Mouse (Mus musculus) A20 (cell line): ENCODE measurements around the gene Klhl2.
A peak's percentile ranks its signal among the peaks of the same experiment; 100 is the strongest.

Experiments
- DNase-seq: peaks from one replicate; pipeline ENCODE4 v3.0.0-alpha.2; 2011; ENCODE audit warnings: low read depth, low spot score

Gene Klhl2

DNA sequence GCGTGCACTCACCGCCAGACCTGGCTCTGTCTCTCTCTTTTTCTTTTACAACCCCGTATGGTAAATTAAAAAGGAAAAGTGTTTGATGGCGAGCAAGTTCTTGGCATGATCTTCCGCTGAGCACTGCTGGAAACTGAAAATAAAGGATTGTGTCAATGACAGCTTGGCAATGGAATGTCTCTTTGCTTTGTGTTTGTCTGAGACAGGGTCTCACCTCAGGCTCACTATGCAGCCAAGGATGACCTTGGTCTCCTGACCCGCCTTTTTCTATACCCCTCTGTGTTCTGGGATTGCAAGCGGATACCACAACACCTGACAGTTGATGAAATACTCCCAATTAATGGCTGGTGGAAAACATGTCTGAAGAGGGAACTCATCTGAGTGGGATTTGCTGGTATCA lies 80.2 kb downstream of the Klhl2 start:
- no peak for DNase-seq

DNA sequence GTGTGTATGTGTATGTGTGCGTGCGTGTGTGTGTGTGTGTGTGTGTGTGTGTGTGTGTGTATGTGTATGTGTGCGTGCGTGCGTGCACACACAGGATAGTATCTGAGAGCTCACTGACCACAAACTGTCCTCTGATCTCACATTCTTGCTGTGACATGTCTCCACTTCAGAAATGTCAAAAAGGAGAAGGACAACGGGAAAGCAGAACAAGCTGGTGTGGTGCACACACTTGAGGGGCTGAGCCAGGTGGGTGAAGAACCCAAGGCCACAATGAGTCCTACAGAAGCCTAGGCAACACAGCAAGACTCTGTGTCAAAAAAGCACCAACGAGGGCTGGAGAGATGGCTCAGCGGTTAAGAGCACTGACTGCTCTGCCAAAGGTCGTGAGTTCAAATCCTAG lies 81.2 kb downstream of the Klhl2 start:
- DNase-seq = peak; percentile 8

DNA sequence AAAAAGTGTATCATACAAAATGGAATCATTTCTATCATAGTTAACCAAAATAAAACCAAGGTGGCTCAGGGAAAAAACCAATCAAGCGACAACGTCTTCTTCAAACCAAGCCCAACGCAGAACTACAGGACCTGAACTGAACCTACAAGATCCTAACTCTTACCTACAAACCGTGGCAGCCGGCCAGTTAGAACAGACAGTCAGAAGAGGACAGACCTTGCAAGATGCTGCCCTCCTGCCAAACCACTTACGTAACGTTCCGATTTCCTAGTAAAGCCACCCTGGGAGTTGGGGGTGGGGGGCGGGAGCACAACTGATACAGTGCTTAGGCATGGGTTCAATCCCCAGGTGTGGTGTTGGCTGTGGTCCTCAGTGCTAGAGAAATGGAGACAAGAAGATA lies 82.8 kb downstream of the Klhl2 start:
- no peak for DNase-seq

DNA sequence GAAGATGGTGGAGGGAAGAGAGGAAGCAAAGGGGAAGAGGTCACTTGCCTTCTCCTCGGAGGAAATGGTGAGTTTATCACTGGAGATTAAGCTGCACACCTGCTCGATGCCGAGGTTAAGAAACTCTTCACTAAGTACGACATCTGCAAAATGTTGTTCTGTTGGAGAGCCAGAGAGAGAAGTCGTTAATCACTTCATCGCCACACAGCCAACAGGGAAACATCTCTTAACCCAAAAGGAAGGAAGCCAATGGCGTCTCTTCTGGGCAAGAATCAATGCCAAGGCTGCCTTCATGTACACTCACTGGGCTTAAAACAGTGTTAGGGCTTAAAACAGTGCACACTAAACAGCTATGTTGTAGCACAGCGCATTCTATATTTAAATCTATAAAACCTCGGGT lies 85.7 kb downstream of the Klhl2 start:
- DNase-seq = no peak

DNA sequence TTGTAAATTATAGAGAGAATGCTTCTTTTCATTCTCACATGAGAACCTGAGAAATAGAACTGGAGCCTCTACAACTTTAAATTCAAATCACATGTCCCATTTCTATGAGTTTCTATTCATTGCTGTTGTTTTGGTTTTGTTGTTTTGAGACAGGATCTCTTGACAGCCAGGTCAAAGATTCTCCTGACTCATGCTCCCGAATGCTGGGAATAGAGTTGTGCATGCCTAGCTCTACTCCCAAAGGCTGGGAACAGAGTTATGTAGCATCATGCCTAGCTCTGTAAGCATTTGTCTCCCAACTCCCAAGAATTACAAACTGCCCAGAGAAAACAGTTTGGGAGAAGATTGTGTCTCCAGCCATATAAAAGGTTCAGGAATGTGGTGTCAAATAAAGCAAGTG lies 87.1 kb downstream of the Klhl2 start:
- DNase-seq = no peak

DNA sequence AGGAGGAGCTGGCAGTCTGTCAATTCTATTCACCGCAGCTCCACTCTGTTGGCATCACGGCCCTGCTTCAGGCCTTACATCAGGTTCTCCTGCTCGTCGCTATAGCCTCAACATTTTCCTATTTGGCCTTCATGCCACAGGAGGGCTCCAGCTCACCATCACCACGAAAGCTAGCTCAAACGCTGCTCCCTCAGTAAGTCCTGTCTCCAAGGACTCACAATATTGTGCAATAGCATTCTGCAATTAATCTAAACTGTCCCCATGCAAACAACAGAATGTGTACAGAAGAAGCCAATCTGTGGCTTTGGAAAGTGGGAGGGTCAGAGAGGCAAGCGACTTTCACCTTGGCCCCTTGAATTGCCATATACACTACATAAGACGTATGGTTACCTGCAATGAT lies 88.4 kb downstream of the Klhl2 start:
- no peak for DNase-seq

DNA sequence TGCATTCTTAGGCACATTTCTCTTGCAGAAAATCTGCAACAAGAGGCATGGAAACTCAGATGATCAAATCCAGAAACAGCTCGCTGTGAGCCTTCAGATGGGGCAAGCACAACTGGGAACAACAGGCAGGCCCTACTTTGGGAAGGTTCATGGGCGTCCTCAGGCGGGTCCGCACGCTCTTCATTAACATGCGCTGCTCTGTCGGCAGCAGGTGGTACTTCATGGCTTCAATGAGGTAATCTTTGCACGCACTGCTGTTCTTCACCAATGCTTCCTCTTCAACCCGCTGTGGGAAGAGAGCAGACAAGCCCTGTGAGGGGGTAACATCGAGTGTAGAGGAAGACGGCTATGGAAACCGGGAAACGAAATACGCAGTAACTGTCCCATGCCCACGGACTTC lies 91.9 kb downstream of the Klhl2 start:
- DNase-seq = no peak

DNA sequence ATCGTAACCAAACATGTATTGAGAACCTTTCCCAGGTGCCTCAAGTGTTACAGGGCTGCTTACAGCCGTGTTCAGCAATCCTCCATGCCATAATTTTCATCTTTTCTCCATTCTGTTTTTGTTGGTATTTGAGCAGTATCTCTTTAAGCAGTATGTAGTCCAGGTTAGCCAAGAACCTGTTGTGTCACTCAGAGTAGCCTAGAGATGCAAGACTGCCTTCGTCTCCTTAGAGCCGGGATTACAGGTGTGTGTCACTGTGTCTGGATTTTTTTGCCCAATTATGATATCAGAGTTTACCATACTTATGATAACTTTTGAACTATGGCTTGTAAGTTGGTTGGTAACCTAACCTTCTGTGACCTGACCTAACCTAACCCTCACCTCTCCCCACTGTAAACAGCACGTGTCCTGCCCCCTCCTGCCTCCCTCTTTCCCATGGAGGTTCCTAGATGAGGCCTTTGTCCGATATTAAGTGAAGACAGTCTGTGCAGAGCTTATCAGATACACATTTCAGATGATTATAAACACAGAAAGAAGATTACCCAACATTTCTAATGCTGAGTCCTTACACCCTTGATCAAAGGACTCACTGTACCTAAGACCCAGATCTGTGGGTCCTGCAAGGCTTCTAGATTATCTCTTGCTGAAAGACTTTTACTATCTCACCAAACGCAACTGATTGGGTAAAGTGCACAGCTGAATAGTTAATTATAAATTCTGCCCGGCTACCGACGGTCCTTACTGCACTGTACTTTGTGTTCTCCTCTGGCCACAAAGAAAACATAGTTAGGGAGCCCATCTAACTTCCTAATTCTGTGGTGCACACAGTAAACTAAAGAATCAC lies 103.4 kb downstream of the Klhl2 start:
- DNase-seq = no peak

DNA sequence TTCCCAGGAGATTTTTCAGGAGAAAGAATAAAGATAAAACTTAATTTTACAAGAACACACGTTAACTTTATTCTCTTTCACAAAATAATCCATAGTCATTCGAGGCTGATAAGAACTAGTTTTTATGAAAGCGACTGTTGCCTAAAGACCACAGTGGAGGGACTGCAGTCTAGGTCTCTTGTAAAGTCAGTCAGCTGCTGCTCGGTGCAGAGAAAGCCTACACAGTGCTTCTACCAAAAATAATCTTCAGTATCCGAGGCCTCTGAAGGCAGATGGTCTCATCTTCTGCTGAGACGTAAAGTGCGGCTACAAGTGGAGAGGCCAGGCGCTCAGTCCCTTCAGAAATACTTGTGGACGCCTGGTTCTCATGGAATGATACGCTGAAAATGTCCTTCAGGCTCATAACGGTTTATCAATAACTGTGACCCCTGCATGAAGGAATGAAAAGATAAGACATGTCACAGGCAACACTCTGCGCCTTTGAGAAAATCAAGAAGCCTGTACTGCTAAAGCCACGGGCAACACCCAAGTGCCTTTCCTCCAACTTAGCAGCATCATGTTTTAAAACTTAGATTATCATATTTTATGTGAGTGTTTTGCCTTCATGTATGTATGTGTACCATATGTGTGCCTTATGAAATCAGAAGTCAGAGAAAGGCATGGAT lies 109.1 kb downstream of the Klhl2 start:
- no peak for DNase-seq

DNA sequence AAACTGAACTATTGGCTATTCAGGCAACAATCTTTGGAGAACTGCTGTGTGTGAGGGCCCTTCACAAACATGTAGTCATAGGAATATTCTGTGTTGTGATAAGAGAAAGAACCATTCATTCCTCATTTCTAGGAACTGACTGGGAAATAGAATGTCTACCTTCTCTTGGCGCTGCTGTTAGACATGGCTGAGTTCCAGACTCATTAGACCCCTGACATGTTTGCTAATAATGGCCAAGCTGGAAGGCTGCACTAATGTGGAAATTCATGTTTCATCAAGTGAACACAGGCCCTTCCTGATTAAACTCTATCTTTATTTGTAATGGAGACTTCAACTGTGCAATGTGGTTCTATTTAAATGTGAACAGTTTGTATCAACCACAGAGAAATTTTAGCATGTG lies 110.9 kb downstream of the Klhl2 start:
- no peak for DNase-seq

DNA sequence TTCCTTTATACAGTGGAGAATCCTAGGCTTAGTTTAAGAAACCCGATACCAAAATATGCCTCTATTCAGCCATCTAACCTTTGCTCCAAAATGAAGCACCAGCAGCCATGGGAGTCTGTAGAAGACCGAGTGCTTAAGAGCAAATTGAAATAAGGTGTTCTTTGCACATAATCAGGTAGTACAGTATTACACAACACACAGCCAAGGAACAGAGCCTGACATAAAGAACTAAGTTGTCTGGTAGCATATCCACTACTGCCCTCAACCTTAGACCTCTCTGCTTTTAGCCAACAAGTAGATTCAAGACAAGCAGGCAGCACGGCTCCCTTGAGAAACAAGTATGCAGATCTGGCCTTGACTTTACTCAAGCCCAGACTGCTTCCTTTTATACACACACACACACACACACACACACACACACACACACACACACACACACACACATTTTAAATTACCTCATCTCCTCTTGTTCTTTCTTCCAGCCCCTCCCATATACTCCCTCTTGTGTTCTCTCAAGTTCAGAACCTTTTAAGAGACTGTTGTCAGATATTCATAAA lies 113.0 kb downstream of the Klhl2 start:
- DNase-seq = no peak

DNA sequence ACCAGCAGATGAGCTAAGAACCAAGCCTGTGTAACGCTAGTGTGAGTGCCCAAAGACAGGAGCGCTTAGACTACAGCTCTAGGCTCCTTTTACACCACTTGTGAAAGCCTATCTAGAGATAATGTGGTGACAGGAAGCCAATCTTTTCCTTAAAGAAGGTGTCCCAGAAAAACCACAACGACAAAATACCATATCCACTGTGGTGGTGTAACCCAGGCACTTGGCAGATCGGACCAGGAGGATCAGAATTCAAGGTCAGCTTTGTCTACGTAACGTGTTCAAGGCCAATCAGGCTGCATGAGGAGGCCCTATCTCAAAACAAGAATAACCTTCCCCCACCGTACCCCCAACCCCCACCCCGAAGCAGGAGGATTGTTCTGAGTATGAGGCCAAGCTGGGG lies 114.7 kb downstream of the Klhl2 start:
- DNase-seq = no peak

DNA sequence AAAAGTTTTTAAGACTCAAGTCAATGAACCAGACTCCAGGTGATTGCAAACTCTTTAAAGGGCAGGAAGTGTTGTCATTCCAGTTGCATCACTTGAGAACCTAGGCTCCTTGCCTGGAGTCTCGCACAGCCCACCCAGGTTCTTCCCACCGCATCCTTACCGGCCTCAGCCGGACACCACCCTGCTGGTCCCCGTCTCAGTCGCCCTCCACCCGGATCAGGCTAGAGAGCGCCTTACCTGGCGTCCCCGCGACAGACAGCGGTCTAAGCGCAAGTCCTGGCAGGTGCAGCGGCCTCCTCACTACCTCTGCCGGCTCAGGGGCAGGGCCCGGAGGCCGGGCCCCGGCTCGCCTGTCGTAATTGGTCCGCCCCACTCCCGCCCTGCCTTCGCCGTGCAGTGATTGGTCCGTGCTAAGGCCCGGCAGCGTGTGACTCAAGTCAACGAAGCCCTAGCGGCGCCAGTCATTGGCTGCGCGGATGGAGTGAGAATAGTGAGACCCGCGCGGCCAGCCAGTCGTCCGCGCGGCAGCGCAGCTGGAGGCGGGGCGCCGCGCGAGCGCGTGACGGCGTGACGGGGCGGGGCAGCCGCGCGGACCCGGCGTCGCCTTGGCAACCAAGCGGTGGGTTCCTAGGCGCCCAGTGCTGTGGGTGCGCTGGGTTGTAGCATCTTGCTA lies 116.4 kb downstream of the Klhl2 start, which contains the start of gene Msmo1:
Gene Msmo1 (minus strand): TSS at position 522 of the 673 bp plus-strand sequence.
- DNase-seq = peak; percentile 98

DNA sequence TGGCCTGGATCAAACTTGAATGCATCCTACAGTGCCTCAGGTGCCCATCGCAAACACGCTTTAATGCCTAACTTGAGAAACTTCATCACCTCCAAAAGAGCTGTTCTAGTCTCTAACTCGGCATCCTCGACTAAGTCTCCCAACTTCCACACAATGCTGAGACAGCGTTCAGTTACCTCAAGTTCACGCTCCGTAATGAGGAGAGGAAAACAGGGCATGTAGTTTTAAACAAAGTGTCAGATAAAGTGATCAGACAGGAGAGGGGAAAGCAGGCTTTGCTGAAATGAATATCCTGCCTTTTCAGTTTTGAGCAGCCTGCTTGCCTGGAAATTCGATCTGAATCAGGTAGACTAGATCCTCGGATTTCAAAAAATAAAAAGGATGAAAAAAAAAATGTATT lies 117.2 kb downstream of the Klhl2 start:
- no peak for DNase-seq

DNA sequence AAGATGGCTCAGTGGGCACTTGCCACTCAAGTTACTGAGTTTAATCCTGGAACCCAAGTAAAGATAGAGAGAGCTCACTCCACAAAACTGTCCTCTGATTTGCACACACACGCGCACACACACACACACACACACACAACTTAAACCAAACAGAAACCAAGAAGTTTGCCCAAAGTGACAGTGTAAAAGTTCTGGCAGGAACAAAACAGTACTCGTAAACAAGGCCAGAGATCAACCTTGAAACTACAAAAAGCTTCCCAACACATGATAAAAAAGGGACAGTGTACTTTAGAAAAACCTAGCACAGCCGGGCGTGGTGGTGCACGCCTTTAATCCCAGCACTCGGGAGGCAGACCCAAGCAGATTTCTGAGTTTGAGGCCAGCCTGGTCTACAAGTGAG lies 121.7 kb downstream of the Klhl2 start:
- no peak for DNase-seq

DNA sequence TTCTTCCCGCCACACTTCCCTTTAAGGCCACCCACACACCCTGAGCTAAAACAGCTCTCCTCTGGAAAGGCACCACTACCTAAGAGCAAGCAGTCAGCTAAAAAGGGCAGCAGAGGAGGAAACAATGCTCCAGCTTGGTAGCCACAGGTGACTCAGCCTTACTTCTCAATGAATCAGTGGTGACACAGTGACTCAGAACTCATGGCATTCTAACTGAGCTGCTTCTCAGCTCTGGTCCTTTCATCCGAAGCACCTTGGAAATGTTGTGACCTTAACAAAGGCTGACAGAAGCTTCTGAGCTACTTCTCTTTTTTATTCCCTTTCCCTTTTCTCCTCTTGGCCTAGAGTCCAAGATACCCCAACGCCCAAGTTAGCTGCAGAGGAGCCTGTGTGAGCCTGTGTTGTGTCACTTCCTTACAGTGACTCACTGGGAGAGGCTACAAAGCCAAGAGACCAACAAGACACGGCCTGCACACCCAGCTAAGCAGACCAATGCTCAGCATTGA lies 123.6 kb downstream of the Klhl2 start:
- DNase-seq = no peak

DNA sequence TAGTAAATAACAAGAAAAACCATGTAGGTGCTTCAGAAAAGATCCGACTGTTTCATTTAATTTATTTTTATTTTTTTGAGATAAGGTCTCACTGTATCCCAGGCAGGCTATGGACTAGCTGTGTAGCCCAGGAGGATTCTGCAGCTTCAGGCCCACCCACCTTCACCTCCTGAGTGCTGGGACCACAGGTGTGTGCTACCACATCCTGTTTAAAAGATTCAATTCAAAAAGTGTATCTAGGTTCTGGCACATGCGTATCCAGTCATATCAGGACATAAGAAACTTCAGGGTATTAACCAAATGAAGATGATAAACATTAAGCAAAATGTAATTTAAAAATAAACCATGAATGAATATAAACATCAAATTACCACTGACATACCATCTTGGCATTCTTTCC lies 126.6 kb downstream of the Klhl2 start:
- DNase-seq = no peak

DNA sequence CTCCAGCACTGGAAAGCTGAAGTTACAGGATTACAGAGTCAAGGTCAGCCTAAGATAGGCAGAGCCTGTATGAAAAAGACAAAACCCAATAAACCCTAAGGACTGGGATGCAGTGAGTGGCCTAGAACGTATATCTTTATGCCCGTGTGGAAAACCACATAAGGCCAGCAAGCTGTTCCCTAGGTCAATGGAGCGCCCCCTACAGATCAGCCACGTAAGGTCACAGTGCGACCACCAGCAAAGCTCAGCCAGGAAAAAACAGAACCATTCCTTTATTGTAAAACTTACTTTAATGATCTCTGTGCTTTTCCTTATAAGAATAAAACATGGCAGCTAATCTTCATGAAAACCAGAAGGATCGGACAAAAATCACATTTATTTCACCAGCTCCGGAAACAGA lies 131.9 kb downstream of the Klhl2 start:
- no peak for DNase-seq

DNA sequence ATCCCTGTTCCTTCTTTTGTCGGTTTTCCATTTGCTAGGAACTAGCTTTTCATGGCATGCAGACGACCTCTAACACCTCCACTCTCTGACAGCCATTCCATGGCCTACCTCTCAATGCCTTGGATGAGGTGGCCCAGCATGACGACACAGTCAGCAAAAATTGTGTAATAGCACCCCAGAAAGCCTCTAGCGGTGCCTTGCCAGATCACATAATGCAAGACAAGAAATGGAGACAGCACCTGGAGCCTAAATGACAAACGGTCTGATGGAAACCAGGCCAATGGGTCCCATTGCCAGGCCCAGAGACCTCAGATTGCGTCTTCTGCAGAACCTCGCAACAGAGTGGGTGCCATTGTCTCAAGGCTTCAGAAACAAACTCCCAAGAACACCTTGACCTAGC lies 137.3 kb downstream of the Klhl2 start:
- no peak for DNase-seq

DNA sequence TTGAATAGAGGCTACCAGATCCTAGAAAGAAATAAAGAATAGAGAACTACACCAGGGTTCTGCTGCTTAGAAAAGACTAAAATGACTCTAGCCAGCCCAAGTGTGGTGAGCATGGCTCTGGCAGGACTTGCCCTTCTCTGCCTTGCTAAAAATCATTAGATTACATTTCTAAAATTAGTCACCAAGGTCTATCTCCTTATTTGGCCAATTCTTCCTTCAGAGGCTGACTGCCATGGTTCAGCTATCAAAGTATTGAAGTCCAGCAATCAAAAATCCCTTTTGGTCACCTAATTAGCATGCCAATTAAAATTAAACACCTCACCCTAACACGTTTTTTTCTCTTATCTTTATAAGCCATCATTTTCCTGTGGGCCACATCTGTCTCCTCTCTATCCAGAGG lies 138.3 kb downstream of the Klhl2 start:
- DNase-seq = no peak

DNA sequence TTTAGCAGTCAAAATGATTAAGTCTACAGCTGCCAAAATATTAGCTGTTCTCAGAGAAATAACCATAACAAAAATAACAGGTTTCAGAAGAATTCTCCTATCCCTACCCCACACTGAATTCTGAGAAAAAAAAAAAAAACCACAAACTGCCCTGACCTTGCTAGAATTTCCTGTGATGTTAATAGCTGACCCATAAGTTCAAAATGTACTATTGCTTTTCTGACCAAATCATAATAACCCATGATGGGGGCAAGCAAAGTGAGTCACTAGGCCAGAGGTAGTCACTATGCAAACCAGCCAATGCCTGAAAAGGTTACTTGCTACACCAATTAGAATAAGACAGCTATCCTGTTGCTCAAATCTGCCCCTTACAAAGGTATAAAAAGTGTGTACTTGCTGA lies 142.3 kb downstream of the Klhl2 start:
- DNase-seq = no peak

DNA sequence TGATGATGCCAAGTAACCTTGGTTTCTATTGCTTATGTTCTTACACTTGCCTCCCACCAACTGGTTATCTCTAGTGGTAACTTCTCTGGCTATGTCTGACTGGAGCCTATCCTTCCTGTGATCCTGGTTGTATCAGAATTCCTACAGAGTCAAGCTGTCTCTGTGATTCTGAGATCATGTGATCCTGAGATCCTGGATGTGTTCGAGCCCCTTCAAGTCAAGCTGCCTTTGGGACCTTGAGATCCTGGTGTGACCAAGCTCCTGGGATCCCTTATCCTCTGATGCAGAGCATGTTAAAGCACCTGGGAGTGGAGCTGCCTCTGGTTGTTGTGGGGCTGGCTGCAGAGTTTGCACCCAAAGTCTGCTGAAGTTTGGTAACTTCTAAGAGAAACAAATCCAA lies 146.6 kb downstream of the Klhl2 start:
- no peak for DNase-seq
